In the genomic region with DNA sequence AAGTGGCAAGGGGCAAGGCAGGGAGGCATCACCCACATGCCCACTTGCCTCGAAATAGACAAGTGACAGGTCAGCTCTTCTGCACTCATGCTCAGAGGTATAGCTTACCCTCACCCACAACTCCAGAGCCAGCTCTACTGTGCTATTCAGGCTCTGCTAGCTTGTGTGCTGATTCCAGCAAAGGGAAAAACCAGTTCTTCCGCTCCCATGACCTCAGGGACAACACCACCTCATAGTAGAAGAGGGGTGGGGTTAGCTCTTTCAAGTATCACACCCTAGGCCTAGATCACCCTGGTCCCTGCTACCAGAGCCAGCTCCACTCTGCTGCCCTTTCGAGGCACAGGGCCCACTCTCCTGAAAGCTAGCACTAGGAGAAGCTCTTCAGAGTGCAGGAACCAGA, we compare ENCODE assay signal across 20 mouse cellular contexts.
DNase-seq lines count a peak whose midpoint lies in the region; ATAC-seq lines count a peak whose summit lies in the region.
"Had no signal": no experiment of that assay in that cellular context is flagged by ENCODE, and none has a peak within 500 bp of the region (broad histone marks: within the 10 kb centered on the region; RNA-seq: fewer than 3 reads in every experiment).

No protein-coding gene starts in this region.

- H3K4me1 ChIP-seq in kidney, embryonic 15.5 days, result no peaks in the 10 kb centered on the region
- H3K4me1 ChIP-seq in midbrain, embryonic 13.5 days (replicated peaks), result 0 out of 2 replicates have a peak, but pooled peaks cover 3% of the 10 kb centered on the region
- no peaks in the 10 kb centered on the region; the same call in 1 of the 2 replicates for H3K4me1 ChIP-seq in midbrain, embryonic 16.5 days (ENCODE audit: control insufficient read depth, insufficient read depth, low read length)
- no peaks in the 10 kb centered on the region for H3K4me1 ChIP-seq in embryonic facial prominence, embryonic 15.5 days
- H3K4me1 ChIP-seq in stomach, embryonic 15.5 days, result no peaks in the 10 kb centered on the region
- H3K4me1 ChIP-seq: forebrain, embryonic 15.5 days; midbrain, embryonic 15.5 days had no signal

- H3K36me3 ChIP-seq in kidney, embryonic 15.5 days, result no peaks in the 10 kb centered on the region
- H3K36me3 ChIP-seq in midbrain, embryonic 13.5 days, result no peaks in the 10 kb centered on the region
- no peaks in the 10 kb centered on the region for H3K36me3 ChIP-seq in midbrain, embryonic 16.5 days (ENCODE audit: control insufficient read depth, insufficient read depth, low read length)
- H3K36me3 ChIP-seq in embryonic facial prominence, embryonic 15.5 days, result no peaks in the 10 kb centered on the region
- H3K36me3 ChIP-seq in stomach, embryonic 15.5 days, result no peaks in the 10 kb centered on the region
- H3K36me3 ChIP-seq: forebrain, embryonic 15.5 days; midbrain, embryonic 15.5 days had no signal

- no peaks in the 10 kb centered on the region for H3K9me3 ChIP-seq in kidney, embryonic 15.5 days (replicated peaks)
- no peaks in the 10 kb centered on the region for H3K9me3 ChIP-seq in midbrain, embryonic 13.5 days
- H3K9me3 ChIP-seq in midbrain, embryonic 16.5 days (replicated peaks; ENCODE audit: control insufficient read depth, low read length, poor library complexity, severe bottlenecking), result no peaks in the 10 kb centered on the region
- H3K9me3 ChIP-seq in embryonic facial prominence, embryonic 15.5 days (replicated peaks), result no peaks in the 10 kb centered on the region
- H3K9me3 ChIP-seq in stomach, embryonic 15.5 days, result no peaks in the 10 kb centered on the region
- H3K9me3 ChIP-seq: forebrain, embryonic 15.5 days; midbrain, embryonic 15.5 days had no signal

- H3K9ac ChIP-seq in kidney, embryonic 15.5 days, result no peak overlapping the region
- no peak overlapping the region for H3K9ac ChIP-seq in midbrain, embryonic 13.5 days (replicated peaks)
- H3K9ac ChIP-seq in midbrain, embryonic 16.5 days (ENCODE audit: low read depth, low read length), result no peak overlapping the region
- no peak overlapping the region for H3K9ac ChIP-seq in embryonic facial prominence, embryonic 15.5 days
- H3K9ac ChIP-seq in stomach, embryonic 15.5 days, result no peak overlapping the region
- H3K9ac ChIP-seq: forebrain, embryonic 15.5 days; midbrain, embryonic 15.5 days had no signal

- ATAC-seq in kidney, embryonic 15.5 days (replicated peaks; ENCODE audit: low FRiP score), result 0 out of 2 replicates have a peak, but pooled peaks have one; percentile 36
- ATAC-seq in midbrain, embryonic 13.5 days, result peak; percentile 24; the same call in 1 of the 2 replicates
- no peak; the same call in 1 of the 2 replicates for ATAC-seq in midbrain, embryonic 16.5 days
- ATAC-seq in embryonic facial prominence, embryonic 15.5 days (ENCODE audit: insufficient number of reproducible peaks, low FRiP score, low TSS enrichment, low read depth), result peak; percentile 15; the same call in 1 of the 2 replicates
- ATAC-seq in stomach, embryonic 15.5 days (ENCODE audit: insufficient read depth, low FRiP score, low read depth), result peak; percentile 88
- ATAC-seq: forebrain, embryonic 15.5 days; hindbrain, embryonic 16.5 days; midbrain, embryonic 15.5 days had no signal

- DNase-seq in kidney, adult 11 months, result no peak
- no peak for DNase-seq in MN1 (ENCODE audit: low spot score)
- DNase-seq: cerebellum, adult 2 months; cerebellum, postnatal 36 days; gastrocnemius, postnatal 14 days; heart, adult 2 months; heart, postnatal 36 days; kidney, adult 9 months; lung, adult 2 months; right cerebral cortex, postnatal 14 days; spleen, adult 18-20 months had no signal

- H3K27ac ChIP-seq in kidney, embryonic 15.5 days, result no peak overlapping the region
- no peak overlapping the region for H3K27ac ChIP-seq in midbrain, embryonic 13.5 days
- H3K27ac ChIP-seq in midbrain, embryonic 16.5 days (ENCODE audit: low read length), result no peak overlapping the region
- no peak overlapping the region for H3K27ac ChIP-seq in embryonic facial prominence, embryonic 15.5 days (replicated peaks)
- H3K27ac ChIP-seq in stomach, embryonic 15.5 days, result no peak overlapping the region
- H3K27ac ChIP-seq: forebrain, embryonic 15.5 days; heart, adult 2 months; midbrain, embryonic 15.5 days had no signal

- no peak overlapping the region for H3K4me3 ChIP-seq in kidney, embryonic 15.5 days (replicated peaks)
- H3K4me3 ChIP-seq in midbrain, embryonic 13.5 days (replicated peaks), result no peak overlapping the region
- no peak overlapping the region for H3K4me3 ChIP-seq in midbrain, embryonic 16.5 days (ENCODE audit: low read depth, low read length)
- no peak overlapping the region for H3K4me3 ChIP-seq in embryonic facial prominence, embryonic 15.5 days (replicated peaks)
- no peak overlapping the region for H3K4me3 ChIP-seq in stomach, embryonic 15.5 days (replicated peaks)
- H3K4me3 ChIP-seq: forebrain, embryonic 15.5 days; heart, adult 2 months; midbrain, embryonic 15.5 days had no signal

- H3K27me3 ChIP-seq in kidney, embryonic 15.5 days, result no peaks in the 10 kb centered on the region
- H3K27me3 ChIP-seq in midbrain, embryonic 13.5 days, result no peaks in the 10 kb centered on the region
- H3K27me3 ChIP-seq in midbrain, embryonic 16.5 days (ENCODE audit: control insufficient read depth, insufficient read depth, low read depth, low read length), result no peaks in the 10 kb centered on the region
- H3K27me3 ChIP-seq in embryonic facial prominence, embryonic 15.5 days, result no peaks in the 10 kb centered on the region
- no peaks in the 10 kb centered on the region for H3K27me3 ChIP-seq in stomach, embryonic 15.5 days (replicated peaks)
- H3K27me3 ChIP-seq: forebrain, embryonic 15.5 days; midbrain, embryonic 15.5 days had no signal

- H3K4me2 ChIP-seq in kidney, embryonic 15.5 days, result no peak overlapping the region
- no peak overlapping the region for H3K4me2 ChIP-seq in midbrain, embryonic 13.5 days (replicated peaks)
- H3K4me2 ChIP-seq in midbrain, embryonic 16.5 days (ENCODE audit: low read length), result no peak overlapping the region
- H3K4me2 ChIP-seq in embryonic facial prominence, embryonic 15.5 days (replicated peaks), result no peak overlapping the region
- H3K4me2 ChIP-seq in stomach, embryonic 15.5 days, result no peak overlapping the region
- H3K4me2 ChIP-seq: forebrain, embryonic 15.5 days; liver, embryonic 11.5 days; midbrain, embryonic 15.5 days had no signal

- WGBS in kidney, embryonic 15.5 days, result 70% methylated on average over 3 of the region's 3 CpGs
- WGBS in midbrain, embryonic 13.5 days, result 74% methylated on average over 3 of the region's 3 CpGs
- 76% methylated on average over 3 of the region's 3 CpGs for WGBS in midbrain, embryonic 16.5 days
- WGBS in embryonic facial prominence, embryonic 15.5 days, result 53% methylated on average over 3 of the region's 3 CpGs
- WGBS in stomach, embryonic 15.5 days, result 60% methylated on average over 3 of the region's 3 CpGs
